Mouse (Mus musculus) c-Kit-positive CD71-positive TER-119-negative erythroid progenitor cells, embryonic 14.5 days (primary cell): Measurements from ENCODE around the gene Dpf3.

ENCODE experiments used
- DNase-seq: peaks from one replicate; pipeline ENCODE4 v3.0.0-alpha.2; 2013; ENCODE audit warnings: low read depth

Gene Dpf3

GRCm38 (mm10) chr12:83487476-83487991 lies at the start of gene Dpf3:
TSS of gene Dpf3 (minus strand) at chr12:83487716.
- peak; percentile 96 for DNase-seq

- DNase-seq: no peak
These were observed 48.5 kb upstream of the Dpf3 start for GRCm38 (mm10) chr12:83536039-83536438.

- no peak for DNase-seq
These were observed 47.9 kb upstream of the Dpf3 start for GRCm38 (mm10) chr12:83535428-83535827.

GRCm38 (mm10) chr12:83534190-83534589 lies 46.7 kb upstream of the Dpf3 start:
- no peak for DNase-seq

- no peak for DNase-seq
These were observed 45.5 kb upstream of the Dpf3 start for GRCm38 (mm10) chr12:83532966-83533365.

GRCm38 (mm10) chr12:83531992-83532391 lies 44.5 kb upstream of the Dpf3 start:
- DNase-seq: no peak

- DNase-seq: no peak
These were observed 41.1 kb upstream of the Dpf3 start for GRCm38 (mm10) chr12:83528665-83529064.

- DNase-seq: no peak
These were observed 40.3 kb upstream of the Dpf3 start for GRCm38 (mm10) chr12:83527816-83528215.

- no peak for DNase-seq
These were observed 38.5 kb upstream of the Dpf3 start for GRCm38 (mm10) chr12:83525822-83526544.

- DNase-seq: no peak
These were observed 36.8 kb upstream of the Dpf3 start for GRCm38 (mm10) chr12:83524329-83524728.

- no peak for DNase-seq
These were observed 36.4 kb upstream of the Dpf3 start for GRCm38 (mm10) chr12:83523892-83524291.

GRCm38 (mm10) chr12:83523056-83523455 lies 35.5 kb upstream of the Dpf3 start:
- DNase-seq: no peak

GRCm38 (mm10) chr12:83521083-83521482 lies 33.6 kb upstream of the Dpf3 start:
- DNase-seq: no peak

- peak; percentile 98 for DNase-seq
These were observed 32.9 kb upstream of the Dpf3 start, which contains the start of gene Dcaf4 for GRCm38 (mm10) chr12:83520311-83520890. TSS of gene Dcaf4 (plus strand) at chr12:83520466.

GRCm38 (mm10) chr12:83517580-83517979 lies 30.1 kb upstream of the Dpf3 start:
- peak; percentile 48 for DNase-seq

- DNase-seq: no peak
These were observed 26.7 kb upstream of the Dpf3 start for GRCm38 (mm10) chr12:83514216-83514615.

GRCm38 (mm10) chr12:83513185-83513584 lies 25.7 kb upstream of the Dpf3 start:
- DNase-seq: no peak

GRCm38 (mm10) chr12:83512783-83513182 lies 25.3 kb upstream of the Dpf3 start:
- DNase-seq: no peak

GRCm38 (mm10) chr12:83510586-83510985 lies 23.1 kb upstream of the Dpf3 start:
- DNase-seq: no peak

- no peak for DNase-seq
These were observed 19.0 kb upstream of the Dpf3 start for GRCm38 (mm10) chr12:83506543-83506942.

- no peak for DNase-seq
These were observed 14.7 kb upstream of the Dpf3 start for GRCm38 (mm10) chr12:83502190-83502589.

GRCm38 (mm10) chr12:83499256-83499655 lies 11.7 kb upstream of the Dpf3 start:
- DNase-seq: no peak

GRCm38 (mm10) chr12:83497959-83498358 lies 10.4 kb upstream of the Dpf3 start:
- DNase-seq: no peak

GRCm38 (mm10) chr12:83496736-83497135 lies 9.2 kb upstream of the Dpf3 start:
- DNase-seq: no peak
